Mouse (Mus musculus): ENCODE data around the gene Gm49369. TPM values are rescaled to one million over a fixed set of nuclear protein-coding genes. Genes with fewer than 3 reads are reported as not detected.
A peak's percentile ranks its signal among the peaks of the same experiment; 100 is the strongest.
"Not testable (repeated sequence)": the region's sequence is repeated elsewhere in the genome, so short reads cannot be mapped to it uniquely, and the experiment has no call there.

Gene Gm49369
- polyA plus RNA-seq, 1 experiment: not detected

- Histone ChIP-seq H3K4me3 (ENCODE audit: control insufficient read depth, low read depth, low read length) (no peak overlapping the region), H3K36me3 (ENCODE audit: control insufficient read depth, insufficient read depth, low read length) (no peaks in the 10 kb centered on the region), H3K4me1 (ENCODE audit: control insufficient read depth, insufficient read depth, low read length) (no peaks in the 10 kb centered on the region), H3K27me3 (ENCODE audit: control insufficient read depth, insufficient read depth, low read length) (no peaks in the 10 kb centered on the region), H3K27ac (ENCODE audit: control insufficient read depth, insufficient read depth, low read depth, low read length) (no peak overlapping the region)
- TF ChIP-seq POLR2A (IDR thresholded peaks at IDR 0.05; ENCODE audit: control insufficient read depth, low read depth, low read length) (no peak), CTCF (IDR thresholded peaks at IDR 0.05; ENCODE audit: control insufficient read depth, insufficient read depth, insufficient replicate concordance, low read depth, low read length) (no peak)
These were observed 40.2 kb downstream of the Gm49369 start for GRCm38 (mm10) chr7:142342247-142342640.

GRCm38 (mm10) chr7:142341564-142342246 lies 40.8 kb downstream of the Gm49369 start:
- no peaks in the 10 kb centered on the region for H3K4me1 ChIP-seq (ENCODE audit: control insufficient read depth, insufficient read depth, low read length)
- no peak overlapping the region for H3K27ac ChIP-seq (ENCODE audit: control insufficient read depth, insufficient read depth, low read depth, low read length)
- no peak overlapping the region for H3K4me3 ChIP-seq (ENCODE audit: control insufficient read depth, low read depth, low read length)
- no peaks in the 10 kb centered on the region for H3K36me3 ChIP-seq (ENCODE audit: control insufficient read depth, insufficient read depth, low read length)
- TF ChIP-seq POLR2A (IDR thresholded peaks at IDR 0.05; ENCODE audit: control insufficient read depth, low read depth, low read length): no peak
- no peak for TF ChIP-seq CTCF (IDR thresholded peaks at IDR 0.05; ENCODE audit: control insufficient read depth, insufficient read depth, insufficient replicate concordance, low read depth, low read length)
- no peaks in the 10 kb centered on the region for H3K27me3 ChIP-seq (ENCODE audit: control insufficient read depth, insufficient read depth, low read length)

- H3K36me3 ChIP-seq (ENCODE audit: control insufficient read depth, insufficient read depth, low read length): no peaks in the 10 kb centered on the region
- no peak overlapping the region for H3K4me3 ChIP-seq (ENCODE audit: control insufficient read depth, low read depth, low read length)
- H3K27ac ChIP-seq (ENCODE audit: control insufficient read depth, insufficient read depth, low read depth, low read length): no peak overlapping the region
- no peaks in the 10 kb centered on the region for H3K4me1 ChIP-seq (ENCODE audit: control insufficient read depth, insufficient read depth, low read length)
- no peaks in the 10 kb centered on the region for H3K27me3 ChIP-seq (ENCODE audit: control insufficient read depth, insufficient read depth, low read length)
- TF ChIP-seq CTCF (IDR thresholded peaks at IDR 0.05; ENCODE audit: control insufficient read depth, insufficient read depth, insufficient replicate concordance, low read depth, low read length): no peak
- no peak for TF ChIP-seq POLR2A (IDR thresholded peaks at IDR 0.05; ENCODE audit: control insufficient read depth, low read depth, low read length)
These were observed 42.0 kb downstream of the Gm49369 start for GRCm38 (mm10) chr7:142340269-142340970.

- Histone ChIP-seq H3K27ac (ENCODE audit: control insufficient read depth, insufficient read depth, low read depth, low read length) (no peak overlapping the region), H3K27me3 (ENCODE audit: control insufficient read depth, insufficient read depth, low read length) (no peaks in the 10 kb centered on the region), H3K4me1 (ENCODE audit: control insufficient read depth, insufficient read depth, low read length) (no peaks in the 10 kb centered on the region), H3K4me3 (ENCODE audit: control insufficient read depth, low read depth, low read length) (no peak overlapping the region), H3K36me3 (ENCODE audit: control insufficient read depth, insufficient read depth, low read length) (no peaks in the 10 kb centered on the region)
- no peak for TF ChIP-seq CTCF (IDR thresholded peaks at IDR 0.05; ENCODE audit: control insufficient read depth, insufficient read depth, insufficient replicate concordance, low read depth, low read length)
- TF ChIP-seq POLR2A (IDR thresholded peaks at IDR 0.05; ENCODE audit: control insufficient read depth, low read depth, low read length): no peak
These were observed 47.3 kb downstream of the Gm49369 start for GRCm38 (mm10) chr7:142335151-142335550.

- no peaks in the 10 kb centered on the region for H3K4me1 ChIP-seq (ENCODE audit: control insufficient read depth, insufficient read depth, low read length)
- H3K27ac ChIP-seq (ENCODE audit: control insufficient read depth, insufficient read depth, low read depth, low read length): no peak overlapping the region
- no peak for TF ChIP-seq POLR2A (IDR thresholded peaks at IDR 0.05; ENCODE audit: control insufficient read depth, low read depth, low read length)
- TF ChIP-seq CTCF (IDR thresholded peaks at IDR 0.05; ENCODE audit: control insufficient read depth, insufficient read depth, insufficient replicate concordance, low read depth, low read length): peak; percentile 91
- no peaks in the 10 kb centered on the region for H3K36me3 ChIP-seq (ENCODE audit: control insufficient read depth, insufficient read depth, low read length)
- no peak overlapping the region for H3K4me3 ChIP-seq (ENCODE audit: control insufficient read depth, low read depth, low read length)
- H3K27me3 ChIP-seq (ENCODE audit: control insufficient read depth, insufficient read depth, low read length): no peaks in the 10 kb centered on the region
These were observed 48.2 kb downstream of the Gm49369 start for GRCm38 (mm10) chr7:142334246-142334645.

GRCm38 (mm10) chr7:142332741-142333140 lies 49.7 kb downstream of the Gm49369 start:
- H3K4me3 ChIP-seq (ENCODE audit: control insufficient read depth, low read depth, low read length); H3K27ac ChIP-seq (ENCODE audit: control insufficient read depth, insufficient read depth, low read depth, low read length); H3K4me1 ChIP-seq (ENCODE audit: control insufficient read depth, insufficient read depth, low read length); H3K27me3 ChIP-seq (ENCODE audit: control insufficient read depth, insufficient read depth, low read length); H3K36me3 ChIP-seq (ENCODE audit: control insufficient read depth, insufficient read depth, low read length): not testable (repeated sequence)

GRCm38 (mm10) chr7:142331281-142331680 lies 51.2 kb downstream of the Gm49369 start:
- Histone ChIP-seq H3K27ac (ENCODE audit: control insufficient read depth, insufficient read depth, low read depth, low read length) (no peak overlapping the region), H3K4me3 (ENCODE audit: control insufficient read depth, low read depth, low read length) (no peak overlapping the region), H3K27me3 (ENCODE audit: control insufficient read depth, insufficient read depth, low read length) (no peaks in the 10 kb centered on the region), H3K4me1 (ENCODE audit: control insufficient read depth, insufficient read depth, low read length) (no peaks in the 10 kb centered on the region), H3K36me3 (ENCODE audit: control insufficient read depth, insufficient read depth, low read length) (no peaks in the 10 kb centered on the region)
- no peak for TF ChIP-seq CTCF (IDR thresholded peaks at IDR 0.05; ENCODE audit: control insufficient read depth, insufficient read depth, insufficient replicate concordance, low read depth, low read length)
- no peak for TF ChIP-seq POLR2A (IDR thresholded peaks at IDR 0.05; ENCODE audit: control insufficient read depth, low read depth, low read length)

Data from testis, adult 2 months (tissue).